Mouse (Mus musculus): ENCODE measurements at regions not wholly inside any gene's neighbourhood (a gene's known extent, or its start where the extent isn't known, plus 50 kb on each side); places are given as distances from the start of the nearest gene placed in this dataset.
A peak's percentile ranks its signal among the peaks of the same experiment; 100 is the strongest.
"Not testable (repeated sequence)": the region's sequence is repeated elsewhere in the genome, so short reads cannot be mapped to it uniquely, and the experiment has no call there.

DNA sequence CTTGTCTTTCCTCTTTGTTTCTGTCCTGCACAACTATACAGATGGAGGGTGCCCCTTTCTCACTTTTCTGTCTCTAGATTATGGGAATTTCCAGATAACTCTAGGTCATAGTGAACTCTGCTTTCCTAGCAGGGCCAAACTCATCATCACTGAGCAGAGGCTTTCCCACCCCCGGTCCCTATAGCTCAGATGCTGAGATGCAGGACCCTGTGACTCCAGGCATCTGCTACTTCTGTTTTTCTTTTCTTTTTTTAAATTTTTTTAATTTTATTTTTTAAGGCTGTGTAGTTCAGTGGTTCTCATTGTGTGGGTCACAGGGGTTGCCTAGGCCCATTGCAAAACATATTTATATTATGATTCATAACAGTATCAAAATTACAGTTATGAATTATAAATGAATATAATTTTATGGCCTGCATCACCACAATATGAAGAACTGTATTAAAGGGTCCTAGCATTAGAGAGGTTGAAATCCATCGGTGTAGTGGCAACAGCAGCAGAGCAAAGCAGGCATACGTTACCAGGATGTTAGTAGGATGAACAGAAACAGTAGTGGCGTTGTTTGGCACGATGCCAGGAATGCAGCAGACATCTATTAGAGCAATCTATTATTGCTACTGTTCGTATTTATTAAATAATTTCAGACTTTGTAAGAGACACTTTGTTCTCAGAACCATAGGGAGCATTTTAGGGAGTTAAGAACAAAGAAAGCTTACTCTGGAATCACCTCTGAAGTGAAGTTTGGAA is 343.8 kb downstream of the Edem1 start:
- no peaks in the 10 kb centered on the region for H3K36me3 ChIP-seq (replicated peaks; ENCODE audit: control insufficient read depth, insufficient read depth)
- H3K4me1 ChIP-seq (replicated peaks; ENCODE audit: control insufficient read depth, insufficient read depth, low read length): no peaks in the 10 kb centered on the region; the same call in 1 of the 2 replicates
- no peak overlapping the region for H3K4me3 ChIP-seq (replicated peaks; ENCODE audit: low read length)
- H3K4me2 ChIP-seq (replicated peaks): no peak overlapping the region
- 43% methylated on average over 6 of the region's 6 CpGs for WGBS
- ATAC-seq (ENCODE audit: low FRiP score): no peak
- H3K9ac ChIP-seq: no peak overlapping the region
- peak; percentile 54 for DNase-seq (ENCODE audit: low spot score)
- no peaks in the 10 kb centered on the region for H3K9me3 ChIP-seq (ENCODE audit: control insufficient read depth, low read length)
- no peaks in the 10 kb centered on the region for H3K27me3 ChIP-seq (ENCODE audit: control insufficient read depth, insufficient read depth, low read length)
- no peak overlapping the region for H3K27ac ChIP-seq

DNA sequence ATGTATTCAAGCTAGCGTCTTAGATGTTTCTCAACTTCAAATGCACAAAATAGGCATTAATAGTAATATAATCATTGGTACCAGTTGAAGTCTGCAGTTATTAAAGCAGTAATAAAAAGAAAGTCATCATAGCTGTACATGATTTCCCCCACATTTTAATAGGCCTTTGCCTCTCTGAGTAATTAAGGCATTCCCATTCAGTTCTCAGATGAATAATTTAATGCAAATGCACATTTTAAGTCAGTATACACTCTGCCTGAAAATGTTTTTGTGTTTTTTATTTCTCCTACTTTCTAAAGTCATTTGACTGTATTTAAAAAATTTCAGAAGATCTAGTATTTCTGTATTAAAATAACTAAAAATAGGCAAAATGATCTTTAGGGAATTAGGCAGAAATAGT is 344.6 kb downstream of the Edem1 start:
- no peak overlapping the region for H3K4me3 ChIP-seq (replicated peaks; ENCODE audit: low read length)
- no peaks in the 10 kb centered on the region for H3K36me3 ChIP-seq (replicated peaks; ENCODE audit: control insufficient read depth, insufficient read depth)
- ATAC-seq (ENCODE audit: low FRiP score) (no peak), DNase-seq (ENCODE audit: low spot score) (no peak)
- 82% methylated on average over 1 of the region's 1 CpGs for WGBS
- H3K4me1 ChIP-seq (replicated peaks; ENCODE audit: control insufficient read depth, insufficient read depth, low read length): no peaks in the 10 kb centered on the region; the same call in 1 of the 2 replicates
- H3K27me3 ChIP-seq (ENCODE audit: control insufficient read depth, insufficient read depth, low read length): no peaks in the 10 kb centered on the region
- H3K9ac ChIP-seq: no peak overlapping the region
- H3K4me2 ChIP-seq (replicated peaks): no peak overlapping the region
- H3K9me3 ChIP-seq (ENCODE audit: control insufficient read depth, low read length): no peaks in the 10 kb centered on the region
- H3K27ac ChIP-seq: no peak overlapping the region

DNA sequence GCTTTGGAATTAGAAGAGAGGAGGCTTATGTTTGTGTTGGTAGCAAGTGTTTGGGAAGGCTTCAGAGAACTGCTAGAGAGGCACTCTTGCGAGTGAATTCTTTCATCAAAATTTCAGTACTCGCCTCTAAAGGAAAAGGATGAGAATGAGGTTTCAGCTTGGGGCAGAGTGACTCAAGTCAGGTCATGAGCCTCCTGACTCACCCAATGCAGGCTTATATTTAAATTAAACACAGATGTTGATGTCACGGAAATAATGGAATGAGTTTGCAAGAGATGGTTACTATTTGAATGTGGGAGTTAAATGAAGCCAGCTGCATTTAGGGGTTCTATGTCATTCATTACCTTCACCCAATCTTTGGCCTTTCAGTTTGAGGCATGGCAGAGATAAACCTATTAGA is 348.4 kb downstream of the Edem1 start:
- 87% methylated on average over 3 of the region's 3 CpGs for WGBS
- ATAC-seq (ENCODE audit: low FRiP score): no peak
- no peak overlapping the region for H3K4me2 ChIP-seq (replicated peaks)

GRCm38 (mm10) chr6:109182878-109183277 is 354.4 kb downstream of the Edem1 start:
- peak; percentile 62; the same call in 1 of the 2 replicates for ATAC-seq (ENCODE audit: low FRiP score)
- H3K4me1 ChIP-seq (replicated peaks; ENCODE audit: control insufficient read depth, insufficient read depth, low read length): no peaks in the 10 kb centered on the region
- no peak overlapping the region for H3K4me2 ChIP-seq (replicated peaks)
- H3K4me3 ChIP-seq (replicated peaks; ENCODE audit: low read length): no peak overlapping the region
- no peaks in the 10 kb centered on the region for H3K9me3 ChIP-seq (ENCODE audit: control insufficient read depth, low read length)
- H3K27ac ChIP-seq: no peak overlapping the region; the same call in 1 of the 2 replicates
- no peak overlapping the region for H3K9ac ChIP-seq
- DNase-seq (ENCODE audit: low spot score): peak; percentile 65
- H3K27me3 ChIP-seq (ENCODE audit: control insufficient read depth, insufficient read depth, low read length): no peaks in the 10 kb centered on the region
- no peaks in the 10 kb centered on the region for H3K36me3 ChIP-seq (replicated peaks; ENCODE audit: control insufficient read depth, insufficient read depth)
- 46% methylated on average over 3 of the region's 3 CpGs for WGBS

More for the DNA sequence above, 348.4 kb downstream of the Edem1 start:
- H3K27me3 ChIP-seq (ENCODE audit: control insufficient read depth, insufficient read depth, low read length): no peaks in the 10 kb centered on the region
- no peaks in the 10 kb centered on the region for H3K9me3 ChIP-seq (ENCODE audit: control insufficient read depth, low read length)
- no peak overlapping the region for H3K27ac ChIP-seq
- no peaks in the 10 kb centered on the region for H3K36me3 ChIP-seq (replicated peaks; ENCODE audit: control insufficient read depth, insufficient read depth)
- no peak overlapping the region for H3K9ac ChIP-seq
- H3K4me3 ChIP-seq (replicated peaks; ENCODE audit: low read length): no peak overlapping the region
- no peaks in the 10 kb centered on the region; the same call in 1 of the 2 replicates for H3K4me1 ChIP-seq (replicated peaks; ENCODE audit: control insufficient read depth, insufficient read depth, low read length)
- no peak for DNase-seq (ENCODE audit: low spot score)

DNA sequence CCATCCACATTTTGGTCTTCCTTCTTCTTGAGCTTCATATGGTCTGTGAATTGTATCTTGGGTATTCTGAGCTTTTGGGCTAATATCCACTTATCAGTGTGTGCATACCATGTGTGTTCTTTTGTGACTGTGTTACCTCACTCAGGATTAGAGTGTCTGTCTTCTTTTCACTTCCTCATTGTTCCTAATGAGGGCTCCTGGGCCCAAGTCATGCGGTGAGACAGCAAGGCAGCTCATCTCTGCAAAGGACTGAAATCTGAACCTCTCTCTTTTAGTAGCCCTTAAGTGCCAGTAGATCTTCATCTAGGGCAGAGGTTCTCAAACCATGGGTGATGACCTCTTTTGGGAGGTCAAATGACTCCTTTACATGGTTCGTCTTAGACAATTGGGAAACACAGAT is 364.6 kb downstream of the Edem1 start:
- not testable (repeated sequence) for ATAC-seq (ENCODE audit: low FRiP score); H3K4me3 ChIP-seq (replicated peaks; ENCODE audit: low read length); H3K4me1 ChIP-seq (replicated peaks; ENCODE audit: control insufficient read depth, insufficient read depth, low read length); H3K9ac ChIP-seq; H3K36me3 ChIP-seq (replicated peaks; ENCODE audit: control insufficient read depth, insufficient read depth); H3K27me3 ChIP-seq (ENCODE audit: control insufficient read depth, insufficient read depth, low read length); H3K4me2 ChIP-seq (replicated peaks); H3K27ac ChIP-seq; DNase-seq (ENCODE audit: low spot score); H3K9me3 ChIP-seq (ENCODE audit: control insufficient read depth, low read length)
- 89% methylated on average over 2 of the region's 2 CpGs for WGBS

GRCm38 (mm10) chr6:109193603-109194002 is 365.2 kb downstream of the Edem1 start:
- DNase-seq (ENCODE audit: low spot score) (no peak), ATAC-seq (ENCODE audit: low FRiP score) (no peak)
- no peaks in the 10 kb centered on the region for H3K36me3 ChIP-seq (replicated peaks; ENCODE audit: control insufficient read depth, insufficient read depth)
- no peak overlapping the region for H3K4me3 ChIP-seq (replicated peaks; ENCODE audit: low read length)
- H3K9me3 ChIP-seq (ENCODE audit: control insufficient read depth, low read length): no peaks in the 10 kb centered on the region
- WGBS: 94% methylated on average over 3 of the region's 3 CpGs
- H3K9ac ChIP-seq: no peak overlapping the region
- no peaks in the 10 kb centered on the region for H3K4me1 ChIP-seq (replicated peaks; ENCODE audit: control insufficient read depth, insufficient read depth, low read length)
- no peak overlapping the region for H3K27ac ChIP-seq
- H3K27me3 ChIP-seq (ENCODE audit: control insufficient read depth, insufficient read depth, low read length): no peaks in the 10 kb centered on the region
- H3K4me2 ChIP-seq (replicated peaks): no peak overlapping the region

DNA sequence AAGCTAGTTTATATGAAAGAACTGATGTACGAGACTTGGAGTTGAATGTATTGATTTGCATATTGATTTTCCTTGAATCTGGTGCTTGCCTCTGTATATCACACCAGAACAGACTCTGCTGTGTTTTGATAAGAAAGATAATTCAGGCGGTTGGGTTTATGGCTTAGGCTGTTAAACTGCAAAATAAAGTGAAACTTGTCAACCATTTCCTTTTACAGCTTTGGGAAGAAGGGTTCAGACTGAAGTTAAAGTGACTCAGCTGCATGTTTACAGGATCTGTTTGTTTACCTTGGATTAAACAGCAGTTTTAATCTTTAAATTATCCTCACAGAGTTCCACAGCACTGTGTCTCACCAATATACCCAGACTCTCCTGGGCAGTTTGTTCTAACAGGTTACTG is 381.3 kb downstream of the Edem1 start:
- Histone ChIP-seq H3K27me3 (ENCODE audit: control insufficient read depth, insufficient read depth, low read length) (no peaks in the 10 kb centered on the region), H3K4me1 (replicated peaks; ENCODE audit: control insufficient read depth, insufficient read depth, low read length) (no peaks in the 10 kb centered on the region), H3K9me3 (ENCODE audit: control insufficient read depth, low read length) (no peaks in the 10 kb centered on the region), H3K27ac (no peak overlapping the region), H3K4me3 (replicated peaks; ENCODE audit: low read length) (no peak overlapping the region), H3K36me3 (replicated peaks; ENCODE audit: control insufficient read depth, insufficient read depth) (no peaks in the 10 kb centered on the region), H3K4me2 (replicated peaks) (no peak overlapping the region), H3K9ac (no peak overlapping the region)
- WGBS: 78% methylated on average over 2 of the region's 2 CpGs
- no peak for DNase-seq (ENCODE audit: low spot score)
- ATAC-seq (ENCODE audit: low FRiP score): no peak

- H3K36me3 ChIP-seq (replicated peaks; ENCODE audit: control insufficient read depth, insufficient read depth): no peaks in the 10 kb centered on the region
- no peak overlapping the region for H3K27ac ChIP-seq
- ATAC-seq (ENCODE audit: low FRiP score) (no peak), DNase-seq (ENCODE audit: low spot score) (no peak)
- H3K9me3 ChIP-seq (ENCODE audit: control insufficient read depth, low read length): no peaks in the 10 kb centered on the region
- no peaks in the 10 kb centered on the region for H3K4me1 ChIP-seq (replicated peaks; ENCODE audit: control insufficient read depth, insufficient read depth, low read length)
- no peaks in the 10 kb centered on the region for H3K27me3 ChIP-seq (ENCODE audit: control insufficient read depth, insufficient read depth, low read length)
- no peak overlapping the region for H3K4me2 ChIP-seq (replicated peaks)
- no peak overlapping the region for H3K4me3 ChIP-seq (replicated peaks; ENCODE audit: low read length)
- no peak overlapping the region for H3K9ac ChIP-seq
- 83% methylated on average over 6 of the region's 6 CpGs for WGBS
Observed at GRCm38 (mm10) chr6:109230391-109230790, 401.9 kb downstream of the Edem1 start.

DNA sequence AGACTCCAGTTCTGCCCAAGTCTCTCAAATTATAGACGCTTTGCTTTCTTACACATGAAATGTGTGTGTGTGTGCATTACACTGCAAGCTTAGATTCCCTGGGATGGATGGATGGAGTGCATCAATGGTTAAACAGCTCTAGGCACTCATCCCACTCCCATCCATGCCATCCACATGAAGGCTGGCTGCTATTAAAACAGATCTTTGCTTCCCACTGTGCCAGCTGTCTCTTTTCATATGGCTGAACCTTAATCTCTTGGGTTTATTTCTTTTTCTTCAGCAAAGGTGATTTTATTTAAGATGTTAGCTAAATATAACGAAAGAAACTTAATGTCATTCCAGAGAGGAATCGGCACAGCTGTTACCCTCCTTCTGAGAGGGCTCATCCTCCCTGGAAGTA is 405.0 kb downstream of the Edem1 start:
- Histone ChIP-seq H3K4me3 (replicated peaks; ENCODE audit: low read length) (no peak overlapping the region), H3K9ac (no peak overlapping the region), H3K9me3 (ENCODE audit: control insufficient read depth, low read length) (no peaks in the 10 kb centered on the region), H3K36me3 (replicated peaks; ENCODE audit: control insufficient read depth, insufficient read depth) (no peaks in the 10 kb centered on the region), H3K4me2 (replicated peaks) (no peak overlapping the region), H3K27ac (no peak overlapping the region), H3K27me3 (ENCODE audit: control insufficient read depth, insufficient read depth, low read length) (no peaks in the 10 kb centered on the region), H3K4me1 (replicated peaks; ENCODE audit: control insufficient read depth, insufficient read depth, low read length) (no peaks in the 10 kb centered on the region)
- 82% methylated on average over 3 of the region's 3 CpGs for WGBS
- DNase-seq (ENCODE audit: low spot score): peak; percentile 30
- no peak for ATAC-seq (ENCODE audit: low FRiP score)

GRCm38 (mm10) chr6:109245666-109246065 is 417.2 kb downstream of the Edem1 start:
- no peaks in the 10 kb centered on the region for H3K36me3 ChIP-seq (replicated peaks; ENCODE audit: control insufficient read depth, insufficient read depth)
- ATAC-seq (ENCODE audit: low FRiP score) (no peak), DNase-seq (ENCODE audit: low spot score) (no peak)
- no peak overlapping the region for H3K4me3 ChIP-seq (replicated peaks; ENCODE audit: low read length)
- no peaks in the 10 kb centered on the region for H3K9me3 ChIP-seq (ENCODE audit: control insufficient read depth, low read length)
- 73% methylated on average over 2 of the region's 2 CpGs for WGBS
- H3K4me1 ChIP-seq (replicated peaks; ENCODE audit: control insufficient read depth, insufficient read depth, low read length): no peaks in the 10 kb centered on the region
- H3K4me2 ChIP-seq (replicated peaks): no peak overlapping the region
- H3K27ac ChIP-seq: no peak overlapping the region
- no peaks in the 10 kb centered on the region for H3K27me3 ChIP-seq (ENCODE audit: control insufficient read depth, insufficient read depth, low read length)
- no peak overlapping the region for H3K9ac ChIP-seq
